Mouse (Mus musculus): ENCODE results near the gene Prss12. TPM values are rescaled to one million over a fixed set of nuclear protein-coding genes. Genes with fewer than 3 reads are reported as not detected.

Prss12 gene
- polyA plus RNA-seq (2012; rRNA removed), result 0.47 and 0.48 TPM in 2 replicates

DNA sequence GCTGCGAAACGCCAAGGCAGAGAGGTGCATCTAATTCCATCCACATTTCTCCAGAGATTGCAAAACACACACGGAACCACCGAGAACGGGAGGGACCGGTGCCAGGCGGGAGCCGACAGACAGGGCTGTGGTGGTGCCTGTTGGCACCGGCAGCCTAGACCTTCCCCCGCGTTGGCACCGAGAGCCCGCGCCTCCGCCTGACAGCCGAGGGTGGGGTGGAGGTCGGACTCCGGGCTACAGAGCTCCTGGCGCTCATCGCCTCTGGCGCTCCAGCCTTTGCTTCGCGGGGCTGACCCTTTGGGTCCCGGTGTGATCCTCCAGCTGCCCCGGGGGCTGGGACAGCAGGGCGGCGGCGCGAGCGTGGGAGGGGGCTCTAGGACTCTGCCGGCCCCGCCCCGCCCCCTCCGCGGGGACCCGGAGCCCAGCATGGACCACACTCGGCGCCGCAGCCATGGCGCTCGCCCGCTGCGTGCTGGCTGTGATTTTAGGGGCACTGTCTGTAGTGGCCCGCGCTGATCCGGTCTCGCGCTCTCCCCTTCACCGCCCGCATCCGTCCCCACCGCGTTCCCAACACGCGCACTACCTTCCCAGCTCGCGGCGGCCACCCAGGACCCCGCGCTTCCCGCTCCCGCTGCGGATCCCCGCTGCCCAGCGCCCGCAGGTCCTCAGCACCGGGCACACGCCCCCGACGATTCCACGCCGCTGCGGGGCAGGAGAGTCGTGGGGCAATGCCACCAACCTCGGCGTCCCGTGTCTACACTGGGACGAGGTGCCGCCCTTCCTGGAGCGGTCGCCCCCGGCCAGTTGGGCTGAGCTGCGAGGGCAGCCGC is at the start of gene Prss12:
TSS of gene Prss12 (plus strand) at position 206 of the 830 bp plus-strand sequence.
- WGBS, result under 1% methylated on average over 84 of the region's 84 CpGs
- no peak for DNase-seq (ENCODE audit: low read depth, low spot score)

DNA sequence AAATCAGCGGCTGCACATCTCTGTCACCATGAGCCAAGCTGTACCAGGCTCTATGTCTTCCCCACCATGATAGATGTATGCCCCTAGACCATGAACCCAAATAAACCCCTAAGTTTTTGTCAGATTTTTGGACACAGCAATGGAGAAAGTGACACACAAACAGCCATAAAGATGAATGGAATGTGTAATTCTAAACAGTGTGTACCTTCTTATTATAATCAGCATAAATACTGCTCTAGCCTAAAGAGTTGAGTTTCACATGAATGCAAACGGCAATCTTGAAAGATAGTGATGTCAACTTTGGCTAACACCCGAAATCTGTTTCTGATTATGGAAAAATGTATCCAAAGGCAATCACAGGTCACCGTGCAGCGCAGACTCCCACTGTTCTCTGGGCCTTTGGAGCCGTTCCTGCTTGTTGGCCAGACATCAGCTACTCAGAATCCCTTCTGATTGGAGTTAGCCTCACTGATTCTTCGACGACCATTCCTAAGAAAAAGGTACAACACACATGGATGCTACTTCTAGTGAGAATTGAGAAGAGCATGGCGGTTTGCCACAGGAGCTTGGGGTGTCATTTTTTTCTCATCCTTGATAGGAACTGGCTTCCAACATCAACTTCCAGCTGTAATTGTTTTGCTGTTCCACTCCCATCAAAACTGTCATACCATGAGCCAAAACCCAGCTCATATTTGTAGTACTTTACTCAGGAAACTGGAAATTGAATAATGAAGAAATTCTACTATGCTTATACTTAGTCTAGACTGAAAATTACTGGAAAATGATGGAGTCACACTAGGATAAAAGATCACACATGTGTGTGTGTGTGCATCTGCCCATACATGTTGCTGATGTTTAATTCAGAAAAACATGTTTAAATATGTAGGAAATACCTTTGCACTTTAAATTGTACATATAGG is 48.9 kb upstream of the Prss12 start:
- WGBS, result 80% methylated on average over 9 of the region's 9 CpGs
- no peak for DNase-seq (ENCODE audit: low read depth, low spot score)

DNA sequence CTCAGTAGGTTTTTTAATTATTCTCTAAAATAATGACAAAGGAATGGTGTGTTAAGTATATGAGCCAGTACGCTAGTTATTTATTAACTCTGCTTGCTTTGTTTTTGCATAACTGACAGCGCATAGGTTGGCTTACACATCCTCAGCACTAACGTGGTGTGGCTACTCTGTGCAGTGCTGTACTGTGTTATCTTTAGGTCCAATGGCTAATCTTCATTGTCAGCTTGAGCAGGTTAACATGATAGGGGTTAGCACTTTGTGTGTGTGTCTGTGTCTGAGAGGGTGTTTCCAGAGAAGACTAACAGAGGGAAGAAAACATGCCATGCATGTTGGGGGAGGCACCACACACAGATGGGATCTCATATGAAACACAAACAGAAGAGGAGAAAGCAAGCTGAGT is 41.8 kb upstream of the Prss12 start:
- WGBS, result 58% methylated on average over 3 of the region's 3 CpGs
- no peak for DNase-seq (ENCODE audit: low read depth, low spot score)

DNA sequence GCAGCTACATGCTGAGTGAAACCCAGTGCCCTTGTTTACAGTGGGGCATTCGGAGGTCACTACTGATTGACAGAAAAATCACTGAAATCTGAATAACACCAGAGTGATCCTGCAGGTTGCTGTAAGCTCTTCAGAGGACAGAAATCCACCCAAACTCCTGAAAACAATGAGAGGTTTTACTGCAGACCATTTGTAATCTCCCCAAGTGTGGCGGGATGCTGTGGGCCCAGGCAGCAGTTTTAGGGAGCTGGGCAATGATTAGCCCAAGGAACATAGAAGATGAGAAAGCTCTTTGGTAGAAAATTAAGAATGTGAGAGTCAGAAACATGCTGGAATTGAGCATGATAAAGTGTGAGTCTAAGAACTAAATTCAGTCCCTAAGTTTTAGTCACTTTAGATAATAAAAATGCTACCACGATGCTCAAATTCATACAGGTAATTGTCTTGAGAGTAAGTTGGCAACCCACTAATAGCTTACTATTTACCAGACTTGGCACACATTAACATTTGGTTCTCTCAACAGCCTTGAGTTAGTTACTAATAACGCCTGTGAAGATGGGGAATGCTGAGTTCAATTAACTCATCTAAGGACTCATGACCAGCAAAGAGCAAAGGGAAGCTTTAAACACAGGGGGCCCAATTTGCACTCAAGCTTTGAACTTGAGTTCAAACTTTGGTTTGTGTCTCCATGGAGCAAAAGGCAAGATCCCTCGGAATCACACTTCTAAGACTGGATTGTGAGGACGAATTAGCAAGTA is 34.7 kb upstream of the Prss12 start:
- WGBS, result 66% methylated on average over 6 of the region's 6 CpGs
- no peak for DNase-seq (ENCODE audit: low read depth, low spot score)

DNA sequence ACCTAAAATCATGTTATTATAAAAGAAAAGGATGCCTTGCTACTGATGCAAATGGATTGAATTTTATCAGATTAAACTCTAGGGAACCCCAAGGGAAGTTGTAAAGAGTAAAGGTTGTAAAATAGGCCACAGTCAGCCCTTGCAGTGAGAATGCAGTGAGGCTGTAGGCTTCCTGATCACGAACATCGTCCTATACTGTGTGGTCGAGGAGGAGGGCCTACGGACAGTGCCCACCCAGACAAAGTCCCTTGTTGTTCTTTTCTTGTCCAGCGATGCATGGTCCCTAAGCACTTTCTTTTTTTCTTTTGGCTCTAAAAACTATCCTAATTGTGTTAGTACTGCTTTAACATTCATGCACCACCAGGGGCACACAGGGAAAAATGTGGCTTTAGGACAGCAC is 33.5 kb upstream of the Prss12 start:
- 66% methylated on average over 5 of the region's 5 CpGs for WGBS

DNA sequence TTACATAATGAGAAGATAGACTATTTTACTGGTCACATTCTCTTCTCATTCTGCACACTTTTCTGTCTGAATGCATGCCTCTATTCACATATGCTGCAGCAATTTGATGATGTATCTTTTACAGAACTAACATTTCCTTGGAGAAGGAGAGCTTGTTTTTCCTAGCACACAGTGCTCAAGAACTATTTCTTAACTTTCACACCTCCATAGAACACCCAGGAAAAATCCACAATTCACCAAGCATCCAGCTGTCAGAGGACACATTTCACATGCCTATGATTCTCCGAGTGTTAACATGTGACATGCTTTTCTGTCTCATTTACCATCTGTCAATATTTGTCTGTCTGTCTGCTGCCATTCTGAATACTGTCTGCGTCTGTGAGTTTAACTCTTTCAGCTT is 21.1 kb upstream of the Prss12 start:
- WGBS, result 28% methylated on average over 2 of the region's 2 CpGs
- no peak for DNase-seq (ENCODE audit: low read depth, low spot score)

More for the DNA sequence above, 33.5 kb upstream of the Prss12 start:
- DNase-seq (ENCODE audit: low read depth, low spot score), result no peak

DNA sequence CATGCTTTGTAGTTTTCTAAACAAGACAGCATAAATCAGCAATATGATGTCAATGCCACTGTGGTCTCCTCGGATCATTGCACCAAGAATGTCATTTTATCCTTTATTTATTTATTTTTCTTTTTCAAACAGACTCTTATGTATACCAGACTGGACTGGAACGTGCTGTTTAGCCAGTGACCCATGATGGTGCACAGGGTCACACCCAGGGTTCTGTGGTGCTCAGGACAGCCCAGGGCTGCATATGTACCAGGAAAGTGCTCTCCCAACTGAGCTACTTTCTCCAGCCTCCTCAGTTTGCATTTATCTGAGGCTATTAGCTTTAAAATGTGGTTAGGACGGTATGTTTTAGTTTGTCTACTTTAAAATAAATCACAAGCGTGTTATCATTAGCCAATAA is 18.7 kb upstream of the Prss12 start:
- no peak for DNase-seq (ENCODE audit: low read depth, low spot score)
- WGBS, result 64% methylated on average over 4 of the region's 4 CpGs

DNA sequence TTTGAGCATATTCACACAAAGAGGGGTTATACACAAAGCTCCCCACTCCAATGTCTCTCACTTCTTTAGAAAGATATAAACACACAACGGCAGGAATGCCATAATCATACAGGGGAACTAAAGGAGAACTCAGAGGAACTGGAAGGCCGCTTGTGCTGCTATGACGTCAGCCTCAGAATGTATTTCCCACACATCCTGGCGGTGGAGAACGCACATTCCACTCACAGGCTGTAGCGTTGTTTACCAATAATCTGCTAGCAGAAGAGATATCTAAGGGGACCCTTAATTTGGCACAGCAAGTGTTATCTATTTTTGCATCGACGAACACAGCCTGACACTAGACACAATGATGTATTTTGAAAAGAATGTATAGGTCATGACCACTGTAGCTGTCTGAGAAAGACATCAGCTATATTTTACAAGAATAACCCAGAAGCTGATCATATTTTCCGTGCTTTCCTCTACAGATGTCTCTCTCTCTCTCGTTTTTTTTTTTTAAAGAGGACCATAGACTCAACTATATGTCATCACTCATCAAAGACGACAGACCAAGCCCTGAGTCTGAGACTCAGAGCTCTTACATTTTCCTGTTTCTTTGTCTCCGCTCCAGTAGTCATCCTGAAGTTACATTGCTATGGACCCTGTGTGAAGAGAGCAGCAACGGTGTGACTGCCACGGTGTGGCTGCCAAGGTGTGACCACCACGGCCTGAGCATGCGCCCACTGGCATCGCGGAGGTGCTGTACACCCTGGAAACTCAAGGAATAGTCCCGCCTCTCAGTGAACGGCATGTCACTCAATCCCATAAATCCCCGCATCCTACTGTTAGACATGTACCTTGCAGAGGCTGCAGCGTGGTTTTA is 16.9 kb upstream of the Prss12 start:
- 69% methylated on average over 22 of the region's 22 CpGs for WGBS
- DNase-seq (ENCODE audit: low read depth, low spot score), result no peak

DNA sequence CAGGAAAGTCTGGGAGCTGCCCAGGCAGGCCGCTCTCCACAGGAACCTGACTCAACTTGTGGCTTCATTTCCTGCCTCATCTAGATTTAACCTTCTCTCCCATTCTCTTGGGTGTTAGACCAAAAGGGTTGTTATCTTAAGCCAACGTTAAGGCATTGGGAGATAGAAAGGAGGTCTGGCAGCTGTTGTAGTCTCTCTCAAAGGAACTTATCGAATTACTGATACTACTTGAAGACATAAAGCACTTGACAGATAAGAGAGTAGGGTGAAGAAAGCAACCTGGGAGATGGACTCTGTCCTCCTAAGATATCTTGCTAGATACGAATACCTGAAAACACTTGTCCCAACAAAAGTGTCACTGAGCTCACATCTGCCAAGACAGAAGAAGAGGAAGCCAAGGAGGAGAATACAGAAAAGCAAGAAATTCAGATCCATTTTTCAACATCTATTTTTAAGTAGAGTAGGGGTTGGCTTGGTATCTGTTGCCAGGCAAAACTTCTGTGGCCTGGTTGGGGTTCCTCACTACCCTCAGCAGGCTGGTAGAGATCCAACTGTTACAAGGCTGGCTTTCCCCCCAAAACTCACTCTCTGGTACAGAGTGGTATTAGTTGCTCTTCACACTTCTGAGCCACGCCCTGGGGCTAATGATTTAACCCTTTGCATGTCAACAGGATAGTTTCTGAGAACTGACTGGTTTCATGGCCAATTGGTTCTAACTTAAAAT is 14.6 kb upstream of the Prss12 start:
- WGBS, result 66% methylated on average over 5 of the region's 5 CpGs
- DNase-seq (ENCODE audit: low read depth, low spot score), result no peak

DNA sequence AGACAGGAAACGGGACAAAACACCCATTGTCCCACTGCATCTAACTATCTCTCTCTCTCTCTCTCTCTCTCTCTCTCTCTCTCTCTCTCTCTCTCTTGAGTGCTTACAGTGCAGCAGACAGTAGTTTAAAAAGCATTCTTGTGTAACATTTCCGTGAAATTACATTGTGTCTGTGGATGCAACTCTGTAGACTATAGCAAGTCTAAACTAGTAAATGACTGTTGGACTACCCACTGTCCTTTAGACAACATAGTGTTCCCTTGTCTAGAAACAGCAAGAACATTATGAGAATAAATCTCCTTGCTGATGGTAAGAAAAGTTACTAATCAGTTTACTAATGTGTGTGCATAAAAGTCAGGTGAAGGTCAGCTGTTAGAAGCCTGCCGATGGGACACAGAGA is 13.4 kb upstream of the Prss12 start:
- 41% methylated on average over 3 of the region's 3 CpGs for WGBS
- DNase-seq (ENCODE audit: low read depth, low spot score), result no peak

DNA sequence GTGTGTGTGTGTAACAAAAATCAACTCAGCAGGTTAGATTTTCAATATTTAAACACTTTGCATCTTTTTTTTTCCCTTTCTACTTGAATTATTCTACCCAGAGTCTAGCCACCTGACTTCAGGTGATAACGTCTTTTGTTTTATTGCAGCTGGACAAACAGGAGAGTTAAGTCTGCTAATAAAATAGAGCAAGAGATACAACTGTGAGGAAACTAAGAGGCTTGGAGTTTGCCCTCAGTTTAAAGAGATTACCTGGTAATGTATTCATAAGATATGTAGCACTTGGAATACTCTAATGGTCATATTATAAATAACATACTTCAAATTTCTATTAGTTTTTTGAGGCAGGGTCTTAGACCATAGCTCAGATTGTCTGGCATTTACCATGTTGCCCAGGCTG is 9.1 kb upstream of the Prss12 start:
- no peak for DNase-seq (ENCODE audit: low read depth, low spot score)
- 22% methylated on average over 1 of the region's 1 CpGs for whole genome bisulfite sequencing

DNA sequence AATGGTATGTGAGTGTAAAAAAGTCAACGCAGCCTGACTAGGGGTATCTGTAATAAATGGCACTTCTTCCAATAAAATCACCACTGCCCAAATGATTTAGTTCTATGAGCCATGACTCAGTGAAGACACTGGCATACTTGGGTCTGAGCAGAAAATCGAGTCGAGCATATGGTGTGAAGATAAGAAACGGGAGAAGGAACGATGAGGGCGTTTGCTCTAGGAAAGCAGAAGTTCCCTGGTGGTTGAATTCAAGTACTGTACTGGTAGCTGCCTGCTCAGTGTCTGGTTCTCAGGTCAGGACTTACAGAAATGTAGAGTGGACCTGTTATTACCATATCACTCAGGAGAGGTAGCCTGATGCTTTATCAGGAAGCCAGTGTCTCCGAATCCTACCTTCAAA is 6.2 kb upstream of the Prss12 start:
- 79% methylated on average over 7 of the region's 7 CpGs for WGBS
- DNase-seq (ENCODE audit: low read depth, low spot score), result no peak

DNA sequence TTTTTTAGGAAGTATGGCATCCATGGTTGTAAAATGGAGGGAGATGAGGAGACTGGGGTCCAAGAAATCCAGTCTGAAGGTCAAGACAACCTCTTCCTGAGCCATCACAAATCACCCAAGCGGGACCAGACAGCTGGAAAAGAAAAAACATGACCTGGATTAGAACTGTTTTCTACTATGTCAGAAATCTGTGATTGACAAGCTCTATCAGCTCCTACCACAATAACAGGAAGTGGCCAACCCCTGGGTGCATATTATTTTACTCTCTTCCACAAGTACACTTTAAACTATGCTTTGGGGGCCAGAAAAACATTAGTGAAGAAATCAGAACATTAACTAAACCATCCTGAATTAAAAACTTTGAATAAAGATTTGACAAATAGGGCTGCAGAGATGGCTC is 2.2 kb upstream of the Prss12 start:
- WGBS, result 90% methylated on average over 1 of the region's 1 CpGs
- DNase-seq (ENCODE audit: low read depth, low spot score), result no peak

DNA sequence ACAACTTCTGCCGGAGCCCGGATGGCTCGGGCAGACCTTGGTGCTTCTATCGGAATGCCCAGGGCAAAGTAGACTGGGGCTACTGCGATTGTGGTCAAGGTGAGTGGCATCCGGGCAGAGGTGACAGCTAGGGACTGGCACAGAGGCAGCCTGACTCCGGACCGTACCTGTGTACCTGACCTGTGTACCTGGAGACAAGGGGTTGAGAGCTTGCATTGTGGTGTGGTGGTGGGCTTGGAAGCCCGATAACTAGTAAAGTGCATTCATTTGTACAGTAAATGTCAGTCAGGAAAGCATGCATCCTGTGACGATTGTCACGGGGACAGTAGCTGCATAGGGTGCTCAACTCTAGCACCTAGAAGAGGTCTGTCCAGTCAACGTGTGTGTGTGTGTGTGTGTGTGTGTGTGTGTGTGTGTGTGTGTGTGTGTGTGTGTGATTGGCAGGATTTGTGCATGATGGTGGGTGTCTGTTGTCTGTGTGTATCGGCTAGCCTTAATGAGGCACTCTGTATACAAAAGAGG is 886 bp downstream of the Prss12 start:
- no peak for DNase-seq (ENCODE audit: low read depth, low spot score)
- 2% methylated on average over 13 of the region's 13 CpGs for WGBS

DNA sequence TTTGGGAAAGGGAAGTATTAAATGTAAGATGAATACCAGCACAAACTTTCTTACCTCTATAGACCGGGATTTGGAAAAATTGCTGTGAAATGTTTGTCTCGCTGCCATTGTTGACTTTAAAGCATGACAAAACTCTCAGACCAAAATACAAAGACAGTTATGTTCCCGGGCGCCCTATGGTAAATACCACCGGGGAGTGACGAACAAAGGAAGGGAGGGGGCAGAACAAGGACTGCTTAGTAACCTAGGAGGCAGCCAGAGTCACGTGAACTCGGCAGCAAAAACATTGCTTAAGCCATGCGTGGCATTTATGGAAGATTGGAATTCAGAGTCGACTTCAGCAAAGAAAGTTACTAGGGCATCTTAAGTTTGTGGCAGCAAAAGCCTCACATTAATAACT is 1.4 kb downstream of the Prss12 start:
- WGBS, result 3% methylated on average over 10 of the region's 10 CpGs
- DNase-seq (ENCODE audit: low read depth, low spot score), result no peak

DNA sequence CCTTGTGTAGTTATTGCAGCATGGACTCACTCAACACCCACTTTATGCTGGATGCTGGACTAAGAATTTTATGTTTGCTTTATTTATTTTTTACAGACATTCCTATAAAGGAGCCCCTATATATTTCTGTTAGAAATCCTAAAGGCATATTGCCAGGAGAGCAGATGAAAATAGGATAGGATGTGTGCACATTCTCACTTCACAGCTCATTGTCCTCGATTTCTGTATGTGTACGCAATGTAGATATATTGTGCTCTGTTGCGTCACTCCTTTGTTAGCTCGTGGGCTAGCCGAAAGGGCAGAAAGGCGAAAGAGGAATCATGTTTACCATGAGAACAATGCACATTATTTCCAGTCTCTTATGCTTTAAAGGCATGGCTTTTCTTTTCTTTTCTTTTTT is 3.4 kb downstream of the Prss12 start:
- 75% methylated on average over 6 of the region's 6 CpGs for WGBS

DNA sequence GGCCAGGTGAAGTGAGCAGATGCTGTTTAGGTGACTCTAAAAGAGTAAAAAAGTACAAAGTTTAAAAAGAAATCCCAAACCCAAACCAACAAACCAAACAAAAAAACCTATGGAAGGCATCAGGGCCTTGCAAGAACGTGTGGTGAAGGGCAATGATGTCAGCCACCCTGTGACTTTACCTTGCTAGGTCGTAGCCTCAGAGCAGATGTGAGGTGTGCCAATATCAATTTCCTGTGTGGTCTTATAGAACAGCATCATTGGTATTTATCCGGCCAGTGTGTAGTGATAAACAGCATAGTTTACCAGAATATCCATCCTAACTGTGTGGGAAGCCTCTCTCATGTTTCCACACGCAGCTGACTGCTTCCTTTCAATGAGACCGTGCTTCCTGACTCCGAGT is 6.2 kb downstream of the Prss12 start:
- no peak for DNase-seq (ENCODE audit: low read depth, low spot score)
- WGBS, result 63% methylated on average over 6 of the region's 6 CpGs

More for the DNA sequence above, 3.4 kb downstream of the Prss12 start:
- DNase-seq (ENCODE audit: low read depth, low spot score), result no peak

DNA sequence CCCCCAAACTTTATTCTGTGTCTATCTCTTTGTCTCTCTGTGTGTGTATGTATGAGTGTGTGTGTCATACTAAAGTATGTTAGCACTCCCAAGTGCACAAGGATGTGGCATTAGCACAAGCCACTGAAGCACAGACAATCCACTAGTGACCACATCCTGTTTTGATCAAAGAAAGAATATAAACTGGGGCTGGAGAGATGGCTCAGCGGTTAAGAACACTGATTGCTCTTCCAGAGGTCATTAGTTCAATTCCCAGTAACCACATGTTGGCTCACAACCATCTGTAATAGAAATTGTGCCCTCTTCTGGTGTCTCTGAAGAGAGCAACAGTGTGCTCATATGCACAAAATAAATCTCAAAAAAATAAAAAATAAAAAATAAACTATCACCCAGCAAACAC is 12.8 kb downstream of the Prss12 start:
- DNase-seq (ENCODE audit: low read depth, low spot score), result no peak
- WGBS, result 27% methylated on average over 1 of the region's 1 CpGs

Measured in large intestine, adult 2 months (tissue).